Mouse (Mus musculus): Measurements from ENCODE around the gene Gm4491.

The Gm4491 gene

DNA sequence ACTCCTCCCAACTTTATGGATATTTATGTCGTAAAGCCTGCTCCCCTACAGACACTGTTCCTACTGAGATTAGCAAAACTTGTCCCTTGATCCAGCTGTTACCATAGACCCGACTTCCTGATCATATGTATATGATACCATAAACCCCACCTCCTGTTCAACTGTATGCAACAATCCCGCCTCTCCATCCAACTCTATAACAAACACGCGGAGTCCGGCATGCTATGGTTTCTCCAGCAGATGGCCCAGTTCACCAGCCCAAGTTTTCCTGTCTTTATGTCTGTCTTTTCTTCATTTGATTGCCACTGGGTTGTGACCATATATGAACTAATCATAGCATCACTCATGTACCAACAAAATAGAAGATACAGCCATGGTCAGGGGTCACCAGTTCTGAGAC lies 40.1 kb downstream of the Gm4491 start:
- peak; percentile 6 for DNase-seq

DNA sequence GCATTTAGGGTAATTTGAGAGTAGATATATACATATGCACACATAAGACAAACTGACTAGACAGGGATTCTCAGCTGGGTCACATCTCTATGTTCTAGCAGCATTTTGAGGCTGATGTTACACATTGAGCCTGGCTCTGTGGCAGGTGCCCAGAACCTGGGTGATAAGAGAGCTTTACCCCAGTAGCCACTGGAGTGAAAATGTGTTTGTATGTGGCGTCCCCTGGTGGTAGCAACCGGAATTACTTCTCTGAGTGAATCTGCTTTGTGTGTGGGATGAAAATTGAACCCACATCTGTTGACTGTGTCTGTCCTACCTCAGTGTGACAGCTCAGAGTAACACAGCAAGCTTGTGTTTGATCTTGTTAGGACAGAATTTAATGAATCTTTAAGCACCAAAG lies 45.8 kb downstream of the Gm4491 start:
- DNase-seq: peak; percentile 69

DNA sequence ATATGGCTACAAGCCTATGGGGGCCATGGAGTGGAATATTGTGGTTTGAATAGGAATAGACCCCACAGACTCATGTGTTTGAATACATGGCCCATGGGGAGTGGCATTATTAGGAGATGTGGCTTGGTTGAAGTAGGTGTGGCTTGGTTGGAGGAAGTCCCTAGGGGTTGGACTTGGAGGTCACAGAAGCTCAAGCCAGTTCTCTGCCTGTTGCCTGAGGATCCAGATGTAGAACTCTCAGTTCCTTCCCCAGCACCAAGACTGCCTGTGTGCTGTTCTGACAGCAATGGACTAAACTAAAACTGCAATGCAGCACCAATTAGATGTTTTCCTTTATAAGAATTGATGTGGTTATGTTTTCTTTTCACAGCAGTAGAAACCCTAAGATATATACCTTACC lies 49.6 kb downstream of the Gm4491 start:
- DNase-seq: no peak
